Mouse (Mus musculus) cerebellum, adult 11-12 months (tissue): ENCODE measurements at regions not wholly inside any gene's neighbourhood (a gene's known extent, or its start where the extent isn't known, plus 50 kb on each side); places are given as distances from the start of the nearest gene placed in this dataset.

Experiments used
- DNase-seq: peaks from one replicate; pipeline ENCODE4 v3.0.0; 2022

DNA sequence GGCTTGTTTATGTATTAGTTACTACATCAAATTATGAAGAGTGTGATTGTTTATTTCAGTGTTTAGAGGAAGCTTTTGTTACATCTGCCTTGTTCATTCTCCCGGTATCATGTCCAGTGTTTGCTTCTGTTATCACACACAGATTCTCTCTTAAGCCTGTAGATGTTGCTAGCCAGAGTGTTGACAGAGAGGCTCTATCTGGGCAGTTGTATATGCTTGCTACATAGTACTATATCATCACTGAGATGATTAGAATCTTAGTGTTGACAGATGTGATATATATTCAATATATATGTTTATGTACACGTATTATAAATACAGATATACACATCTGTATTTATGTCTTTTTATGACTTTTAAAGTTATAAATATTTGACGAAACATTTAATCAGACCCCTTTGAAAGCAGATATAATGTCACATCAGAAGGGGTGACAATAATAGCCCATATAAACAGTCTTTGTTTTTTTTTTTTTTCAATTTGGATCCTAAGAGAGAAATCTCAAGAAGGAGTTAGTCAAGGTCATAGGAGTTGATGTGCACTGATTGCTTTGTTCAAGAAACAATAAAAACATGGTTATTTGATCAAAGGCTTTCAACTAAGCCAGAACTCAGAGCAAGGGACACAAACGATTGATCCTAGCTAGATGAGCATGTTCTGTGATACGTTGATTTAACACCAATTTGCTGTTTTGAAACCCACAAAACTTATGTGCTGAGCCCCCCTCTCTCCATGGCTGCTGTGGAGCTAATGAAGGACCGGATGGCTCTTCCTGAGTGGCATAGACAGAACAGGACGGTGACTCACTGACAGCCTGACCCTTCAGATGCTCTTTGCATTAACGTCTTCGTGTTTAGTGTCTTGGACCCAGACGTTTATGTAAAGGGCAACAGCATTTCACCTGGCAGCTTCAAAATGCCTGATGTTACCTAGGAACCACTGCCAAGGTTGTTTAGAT, 352.8 kb upstream of the Arglu1 start:
- DNase-seq = no peak

DNA sequence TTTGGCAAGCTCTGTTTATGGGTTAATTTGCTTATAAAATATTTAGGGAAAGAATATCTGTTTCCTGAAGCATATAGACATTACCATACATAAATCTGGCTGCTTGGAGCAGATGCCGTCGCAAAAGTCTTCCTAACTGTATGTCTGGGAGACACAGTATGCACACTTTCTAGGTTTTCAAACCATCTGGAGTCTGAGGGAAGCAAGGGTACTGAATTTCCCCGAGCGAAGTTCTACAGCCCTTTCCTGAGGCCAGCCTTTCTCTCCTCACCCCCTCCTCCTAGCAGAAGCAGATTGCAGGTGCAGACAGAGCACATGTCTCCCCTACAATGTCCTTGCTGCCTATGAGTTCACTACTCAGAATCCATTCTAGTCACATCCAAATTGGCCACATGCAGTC, 338.8 kb upstream of the Arglu1 start:
- DNase-seq = no peak

DNA sequence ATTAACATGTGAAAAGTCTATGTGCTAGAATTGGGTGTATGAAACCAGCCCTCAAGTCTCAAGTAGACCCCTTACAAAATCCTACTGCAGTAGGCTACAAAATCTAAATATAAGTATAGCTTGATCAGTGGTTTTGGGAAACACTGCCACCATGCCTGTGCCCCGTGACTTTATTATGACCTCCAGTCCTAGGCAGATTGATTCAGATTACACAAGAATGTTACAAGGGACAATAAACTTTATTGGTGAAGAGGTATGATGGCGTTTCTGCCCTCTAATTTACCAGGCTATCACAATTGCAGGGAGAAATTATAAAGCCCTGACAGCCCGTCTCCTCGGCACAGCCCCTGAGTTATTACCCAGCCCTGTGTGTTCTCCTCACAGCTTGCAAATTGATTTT, 337.4 kb upstream of the Arglu1 start:
- no peak for DNase-seq

DNA sequence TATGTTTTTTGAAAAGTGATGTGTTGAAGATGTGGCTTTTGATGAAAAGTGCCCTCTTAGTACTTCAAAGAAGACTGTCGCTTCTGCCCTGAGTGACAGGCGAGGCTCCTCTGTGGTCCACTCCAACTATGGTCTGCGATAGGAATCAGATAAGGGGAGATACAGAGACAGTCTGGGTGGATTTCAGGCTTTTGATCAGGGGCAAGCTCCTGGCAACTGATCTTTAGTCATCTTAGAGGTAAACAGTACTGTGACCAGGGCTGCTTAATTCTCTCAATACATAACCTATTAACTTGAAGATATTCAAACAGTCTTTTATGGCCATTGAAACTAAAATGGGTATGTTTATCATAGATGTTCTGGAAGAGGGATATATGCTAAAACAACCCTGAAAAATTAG, 335.6 kb upstream of the Arglu1 start:
- no peak for DNase-seq

DNA sequence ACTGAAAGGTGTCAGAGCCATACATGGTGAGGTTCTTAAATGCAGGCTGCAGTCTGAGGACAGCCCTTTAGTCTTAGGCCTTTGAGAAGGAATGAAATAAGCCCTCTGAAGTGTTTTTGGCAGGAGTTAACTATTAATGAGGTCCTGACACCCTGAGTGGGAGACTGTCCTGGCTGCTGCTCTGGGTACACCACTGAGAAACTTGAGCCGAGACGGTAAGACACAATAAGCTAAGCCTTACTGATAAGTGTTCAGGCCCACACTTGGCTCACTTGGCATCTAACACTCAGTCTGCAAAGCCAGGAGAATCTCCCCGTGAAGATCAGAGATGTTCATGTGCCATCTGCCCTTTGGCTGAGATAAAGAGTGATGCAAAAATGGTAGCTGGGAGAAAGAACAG, 335.1 kb upstream of the Arglu1 start:
- DNase-seq = no peak

DNA sequence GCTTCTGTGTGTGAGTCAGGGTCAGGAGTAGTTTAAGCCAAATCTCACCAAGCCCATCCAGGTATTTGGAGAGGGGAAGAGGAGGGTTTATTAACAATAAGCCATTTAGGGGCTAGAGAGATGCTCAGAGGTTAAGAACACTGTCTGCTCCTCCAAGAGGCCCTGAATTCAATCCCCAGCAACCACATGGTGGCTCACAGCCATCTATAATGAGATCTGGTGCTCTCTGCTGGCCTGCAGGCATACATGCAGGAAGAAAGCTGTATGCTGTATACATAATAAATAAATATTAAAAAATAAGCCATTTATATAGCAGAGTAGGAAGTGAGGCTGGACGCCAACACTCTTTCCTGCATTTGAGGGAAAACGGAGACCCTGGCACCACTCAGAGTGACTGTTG, 330.4 kb upstream of the Arglu1 start:
- no peak for DNase-seq

DNA sequence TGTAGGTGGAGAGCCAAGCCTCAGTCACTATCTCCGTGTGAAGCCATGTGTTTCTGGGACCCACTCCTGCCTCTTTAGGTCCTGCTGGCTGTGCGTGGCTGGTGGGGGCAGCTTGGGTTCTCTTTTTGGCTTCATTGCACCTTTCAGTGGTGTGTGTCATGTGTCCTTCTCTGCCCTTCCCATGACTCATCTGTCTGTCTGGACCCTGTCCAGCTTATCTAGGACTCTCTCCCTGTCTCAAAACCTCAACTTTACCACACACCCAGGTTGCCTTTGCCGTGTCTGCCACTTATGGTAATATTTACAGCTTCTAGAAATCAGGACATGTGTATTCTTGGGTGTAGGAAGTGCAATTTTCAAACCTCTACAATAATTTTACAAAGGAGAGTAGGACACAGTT, 329.9 kb upstream of the Arglu1 start:
- no peak for DNase-seq

DNA sequence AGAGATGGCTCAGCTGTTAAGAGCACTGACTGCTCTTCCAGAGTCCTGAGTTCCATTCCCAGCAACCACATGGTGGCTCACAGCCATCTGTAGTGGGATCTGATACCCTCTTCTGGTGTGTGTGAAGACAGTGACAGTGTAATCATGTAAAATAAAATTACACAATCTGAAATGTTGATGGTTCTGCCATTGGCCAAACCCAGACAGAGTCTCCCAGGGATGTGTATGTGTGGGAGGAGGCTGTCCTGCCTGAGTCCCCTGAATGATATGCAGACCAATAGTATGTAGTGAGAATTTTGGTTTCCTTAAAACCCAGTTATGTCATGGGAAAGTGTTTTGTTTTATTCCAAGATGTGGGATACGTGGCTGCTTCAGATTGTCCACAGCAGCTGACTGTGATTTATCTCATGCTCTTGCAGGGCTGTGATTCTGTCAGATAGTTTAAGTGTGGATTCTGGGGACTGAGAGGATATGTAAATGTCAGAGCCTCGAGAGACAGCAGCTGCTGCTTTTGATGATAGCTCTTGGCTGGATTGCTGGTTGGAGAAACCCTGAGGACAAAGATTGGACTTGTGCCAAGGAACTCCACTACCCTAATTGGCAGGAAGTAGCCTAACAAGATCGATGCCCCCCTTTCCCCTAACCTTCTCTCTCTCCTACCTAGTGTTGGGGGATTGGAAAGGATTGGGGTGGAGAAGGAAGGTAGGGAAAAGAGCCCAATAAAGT, 321.6 kb upstream of the Arglu1 start:
- no peak for DNase-seq

DNA sequence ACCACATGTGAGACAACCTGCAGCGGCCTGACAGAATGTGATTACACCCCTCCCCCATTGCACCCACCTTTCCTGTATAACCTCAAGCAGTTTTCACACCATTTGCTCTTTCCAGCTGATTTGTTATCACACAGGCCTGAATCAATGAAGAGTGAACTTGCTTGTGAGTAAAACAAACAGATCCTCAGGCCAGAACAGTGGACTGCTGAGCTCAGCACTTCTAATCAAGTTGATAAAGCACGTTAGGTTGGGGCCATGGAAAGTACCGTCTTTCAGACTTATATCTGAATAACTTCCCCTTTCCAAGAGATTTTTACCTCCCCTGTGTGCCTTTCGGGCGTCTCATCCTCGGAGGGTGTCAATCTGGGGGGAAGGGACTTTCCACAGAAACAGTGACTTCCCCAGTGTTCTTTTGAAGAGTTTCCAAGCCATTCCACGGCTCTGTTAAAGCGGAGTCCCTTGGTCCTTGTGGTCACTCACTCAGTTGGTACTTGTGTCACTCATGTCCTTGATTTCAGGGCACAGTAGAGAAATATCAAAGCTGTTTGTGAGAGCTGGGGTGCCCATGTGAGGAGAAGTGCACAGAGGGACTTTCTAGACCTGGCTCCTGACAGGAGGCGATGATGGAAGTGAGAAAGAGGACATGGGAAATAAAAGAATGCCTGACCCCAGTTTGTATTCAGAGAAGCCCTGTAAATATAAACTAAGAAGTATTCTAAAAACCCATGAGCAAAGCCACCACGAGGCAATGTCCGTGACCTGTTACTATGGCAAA, 317.9 kb upstream of the Arglu1 start:
- no peak for DNase-seq

DNA sequence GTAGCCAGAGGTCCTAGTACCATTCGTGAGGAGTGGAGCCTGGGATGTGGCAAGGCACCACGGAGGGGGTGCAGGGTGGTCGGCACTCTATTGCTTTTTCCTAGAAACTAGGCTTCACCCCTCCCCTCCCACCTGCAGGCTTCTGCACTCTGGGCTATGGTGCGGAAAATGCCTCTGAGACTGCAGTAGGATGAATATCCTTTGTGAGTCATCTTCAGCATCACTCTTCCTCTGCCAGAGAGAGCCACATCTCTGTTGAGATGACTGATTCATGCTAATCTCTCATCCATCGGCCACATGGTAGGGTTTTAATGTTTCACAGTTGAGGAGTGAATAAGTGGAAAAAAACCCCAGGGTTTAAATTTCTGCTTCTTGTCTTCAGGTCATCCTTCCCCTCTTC, 309.6 kb upstream of the Arglu1 start:
- no peak for DNase-seq

DNA sequence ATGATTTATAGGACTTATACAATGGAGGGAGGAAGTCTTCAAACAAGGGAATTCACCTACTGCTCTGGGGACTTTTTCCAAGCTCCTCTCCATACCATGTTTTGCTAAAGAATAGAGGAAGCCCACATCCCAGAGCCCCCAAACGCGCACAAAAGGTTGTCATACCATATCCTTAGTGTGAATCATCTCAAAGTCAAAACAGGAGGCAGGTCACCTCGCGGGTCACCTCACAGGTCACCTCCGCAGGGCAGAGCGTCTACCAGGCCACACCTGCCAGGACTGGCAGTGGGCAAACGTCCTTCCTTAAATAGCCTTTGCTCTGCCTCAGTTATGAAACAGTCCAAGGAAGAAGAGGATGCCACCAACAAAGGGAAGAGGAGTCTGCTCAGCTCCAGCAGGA, 307.3 kb upstream of the Arglu1 start:
- no peak for DNase-seq

DNA sequence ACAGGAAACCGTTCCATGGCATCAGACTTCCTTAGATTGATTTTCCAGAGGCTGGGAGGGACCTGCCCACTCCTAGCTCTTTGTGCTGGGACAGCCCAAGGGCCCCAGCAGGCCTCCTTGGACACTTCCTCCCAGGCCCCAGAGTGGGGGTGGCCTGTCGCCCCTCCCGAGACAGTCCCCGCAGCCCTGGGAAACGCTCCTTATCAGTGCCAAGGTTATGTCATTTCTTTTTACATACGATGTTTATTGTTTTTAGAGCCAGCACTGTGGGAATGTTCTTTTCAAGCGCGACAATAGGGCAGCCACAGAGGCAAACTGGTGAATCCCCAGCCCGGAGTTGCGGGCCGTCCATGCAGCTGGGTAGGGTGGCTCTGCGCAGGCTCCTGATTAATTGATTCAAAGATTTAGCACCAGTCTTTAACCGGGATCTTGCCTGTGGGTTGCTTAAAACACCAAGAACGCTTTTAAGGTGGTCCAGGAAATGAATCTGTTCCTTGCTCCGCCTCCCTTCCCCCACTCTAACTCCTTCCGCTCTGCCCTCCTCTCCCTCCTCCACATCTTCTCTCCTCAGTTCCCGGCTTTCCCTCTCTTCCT, 304.4 kb upstream of the Arglu1 start:
- DNase-seq = no peak

DNA sequence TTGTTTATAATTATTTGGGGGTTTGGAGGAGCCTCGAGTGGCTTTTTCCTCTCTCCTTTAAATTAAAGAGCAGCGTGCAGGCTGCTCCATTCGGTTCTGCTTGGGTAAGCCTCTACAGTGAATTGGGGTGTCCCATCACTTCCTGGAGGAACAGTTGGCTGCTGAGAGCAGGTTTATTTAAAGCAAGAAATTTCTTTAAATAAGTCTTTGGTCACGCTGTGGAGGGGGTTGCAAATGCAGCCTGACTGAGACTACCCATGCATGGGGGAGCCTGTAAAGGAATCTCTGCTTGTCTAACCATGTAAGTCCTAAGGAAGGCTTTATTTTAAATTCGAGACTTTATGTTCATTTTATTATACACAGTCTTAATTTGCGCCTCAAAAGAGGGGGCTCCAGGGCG, 303.7 kb upstream of the Arglu1 start:
- no peak for DNase-seq

DNA sequence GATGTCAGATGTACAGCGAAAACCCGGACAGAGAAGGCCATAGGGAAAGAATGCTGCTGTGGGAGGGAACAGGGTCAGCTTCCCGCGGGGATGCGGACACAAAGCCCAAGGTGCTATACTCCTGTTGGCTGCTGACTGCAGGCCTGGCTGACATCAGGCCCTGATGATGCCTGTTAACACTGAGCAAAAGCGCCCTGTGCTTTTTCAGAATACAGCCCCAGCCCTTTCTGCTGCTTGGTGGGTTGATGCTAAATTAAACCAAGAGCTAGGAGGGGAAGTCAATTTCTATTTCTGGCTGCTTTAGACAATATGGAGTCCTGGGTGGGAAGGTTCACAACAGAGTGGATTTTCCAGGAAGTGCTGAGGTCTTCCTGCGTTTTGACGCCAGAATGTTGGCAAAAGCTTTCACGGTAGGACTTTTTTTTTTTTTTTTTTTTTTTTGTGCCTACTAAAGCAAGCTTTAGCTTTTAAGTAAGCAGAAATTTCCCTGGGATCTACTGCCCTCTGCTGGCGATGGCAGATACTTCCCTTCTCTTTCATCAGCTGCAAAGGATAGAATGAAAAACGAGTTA, 302.2 kb upstream of the Arglu1 start:
- DNase-seq = peak; percentile 28

DNA sequence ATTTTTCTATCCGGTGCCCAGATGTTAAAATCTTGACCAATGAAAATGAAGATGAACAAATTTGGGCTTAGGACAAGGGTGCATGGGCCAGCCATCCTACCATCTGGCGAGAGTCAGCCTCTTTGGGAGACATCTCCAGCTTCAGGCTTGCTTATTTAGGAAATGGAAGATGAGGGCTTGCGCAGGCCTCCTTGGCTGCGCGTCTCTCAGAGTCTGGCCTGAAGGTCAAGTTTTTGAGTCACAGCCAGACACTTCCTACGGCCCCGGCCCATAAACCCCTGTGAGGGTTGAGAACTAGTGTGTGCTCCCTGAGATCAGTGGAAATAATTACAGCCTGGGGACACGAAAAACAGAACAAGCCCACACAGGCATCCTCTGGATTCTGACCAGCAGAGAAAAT, 300.7 kb upstream of the Arglu1 start:
- DNase-seq = no peak

DNA sequence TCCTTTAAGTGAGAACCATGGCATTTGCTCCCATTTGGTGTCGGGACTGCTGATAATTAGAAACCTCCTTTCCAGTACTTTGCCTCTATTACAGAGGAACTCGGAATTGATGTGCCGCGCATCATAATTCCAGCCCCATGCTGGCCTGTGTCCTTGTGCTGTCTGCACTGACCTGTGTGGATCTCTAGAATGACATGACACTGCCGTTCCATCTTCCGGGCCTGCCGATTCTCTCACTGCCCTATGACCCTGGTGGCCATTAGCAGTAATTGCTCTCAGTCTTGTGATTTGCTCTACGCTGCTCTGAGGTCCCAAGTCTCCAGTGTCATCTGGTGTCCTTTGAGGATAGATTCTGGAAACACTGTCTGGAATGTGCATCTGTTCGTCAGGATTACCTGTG, 295.7 kb upstream of the Arglu1 start:
- DNase-seq = no peak

DNA sequence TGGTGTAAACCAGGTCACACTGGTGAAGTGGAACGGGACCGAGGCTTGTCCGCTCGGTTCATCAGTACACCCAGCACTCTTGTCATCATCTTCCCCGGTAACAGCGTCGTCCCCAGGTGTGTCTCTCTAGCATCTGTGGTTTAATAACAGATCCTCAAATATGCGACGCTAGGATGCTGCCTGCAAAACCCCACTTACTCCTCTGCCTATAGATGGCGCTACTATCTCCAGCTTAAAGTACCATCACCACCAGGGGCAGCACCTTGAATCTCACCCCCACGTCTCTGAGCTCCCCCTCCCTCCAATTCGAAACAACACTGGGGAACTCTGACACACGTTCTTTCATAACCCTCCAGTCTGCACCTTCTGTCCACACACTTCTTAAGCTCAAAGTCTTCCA, 295.1 kb upstream of the Arglu1 start:
- DNase-seq = no peak

DNA sequence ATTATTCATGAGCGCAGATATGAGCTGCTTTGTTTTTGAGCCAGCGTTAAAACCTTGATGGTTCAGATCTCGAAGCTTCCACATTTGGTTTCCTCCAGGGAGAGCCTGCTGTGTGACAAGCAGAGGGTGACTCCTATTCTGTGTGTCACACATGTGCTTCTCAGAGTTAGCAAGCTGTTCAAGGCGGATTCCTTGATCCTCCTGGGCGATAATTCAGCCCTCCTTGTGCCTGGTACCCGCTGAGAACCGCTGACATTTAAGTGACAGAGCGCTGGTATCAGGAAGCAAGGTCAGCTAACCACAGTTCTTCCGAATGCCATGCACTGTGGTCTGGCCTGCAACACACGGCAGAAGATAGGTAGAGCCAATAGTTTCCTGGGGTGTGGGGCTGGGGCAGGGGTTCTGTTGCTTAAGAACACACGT, 294.5 kb upstream of the Arglu1 start:
- no peak for DNase-seq

DNA sequence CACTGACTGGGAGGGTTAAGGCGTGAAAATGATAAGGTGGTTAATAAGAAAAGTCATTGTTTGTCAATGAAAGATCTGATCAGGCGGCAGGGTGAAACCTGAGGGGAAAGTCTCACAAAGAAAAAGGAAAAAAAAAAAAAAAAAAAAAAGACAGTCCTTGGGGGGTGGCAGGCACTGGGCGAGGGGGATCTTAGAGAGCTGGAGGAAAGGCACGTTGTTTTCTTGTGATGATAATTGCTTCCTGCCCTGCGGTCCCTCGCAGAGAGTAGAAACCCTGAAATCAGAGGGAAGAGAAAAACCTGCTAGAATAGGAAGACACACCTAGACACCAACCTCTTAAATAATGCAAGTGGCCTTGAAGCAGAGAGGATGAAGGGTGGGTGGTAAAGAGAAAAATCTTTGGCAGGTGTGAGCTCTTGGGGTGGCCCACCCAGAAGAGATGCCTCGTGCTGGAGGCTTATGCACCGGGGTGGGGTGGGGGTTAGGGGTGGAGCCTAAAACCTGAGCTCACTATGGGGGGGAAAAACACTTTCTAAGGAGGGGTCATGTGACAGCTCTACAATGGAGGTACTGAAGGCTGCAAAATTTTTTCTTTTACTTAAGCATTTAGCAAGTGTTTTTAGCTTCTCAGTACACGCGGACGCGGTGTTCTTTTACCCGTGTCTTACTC, 294.0 kb upstream of the Arglu1 start:
- DNase-seq = no peak

DNA sequence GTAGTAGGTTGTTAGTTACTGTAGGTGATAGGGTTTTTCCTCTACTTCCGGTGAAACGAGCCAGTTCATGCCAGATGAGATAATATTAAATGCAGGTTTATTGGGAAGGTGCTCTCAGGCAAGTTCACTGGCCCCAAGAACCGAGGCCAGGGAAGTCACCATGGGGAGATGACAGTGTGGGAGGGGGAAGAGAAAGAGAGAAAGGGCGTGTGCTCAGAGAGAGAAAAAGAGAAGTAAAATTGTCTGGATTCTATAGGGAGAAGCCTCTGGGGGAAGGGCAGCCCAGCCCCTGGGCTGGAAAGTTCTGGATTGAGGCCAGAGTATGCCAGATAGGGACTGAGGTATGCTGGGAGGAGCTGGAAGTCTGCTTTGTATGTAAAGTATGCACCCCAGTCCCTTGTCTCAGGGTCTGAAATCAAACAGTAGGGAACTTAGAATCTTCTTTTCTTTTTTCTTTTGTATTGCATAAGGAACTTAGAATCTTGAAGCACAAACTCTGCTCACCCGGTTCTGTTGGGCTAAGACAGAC, 292.9 kb upstream of the Arglu1 start:
- no peak for DNase-seq

DNA sequence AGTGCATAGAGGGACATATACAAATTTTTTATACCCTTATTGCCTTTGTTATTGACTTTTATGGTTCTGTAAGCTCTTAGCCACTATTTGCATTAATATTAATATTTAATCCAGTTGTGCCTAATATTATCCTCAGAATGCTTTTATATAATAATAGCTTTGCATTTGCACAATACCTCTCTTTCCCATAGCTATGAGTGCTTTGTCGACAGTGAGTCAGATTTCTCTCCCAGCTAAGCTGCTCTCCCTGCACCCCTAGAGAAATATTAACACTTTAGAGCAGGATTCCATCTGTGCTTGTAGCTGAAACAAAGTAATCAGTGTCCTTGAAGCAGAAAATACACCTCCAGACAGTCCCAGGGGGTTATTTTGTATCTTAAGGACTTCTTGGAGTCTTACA, 288.6 kb upstream of the Arglu1 start:
- no peak for DNase-seq

DNA sequence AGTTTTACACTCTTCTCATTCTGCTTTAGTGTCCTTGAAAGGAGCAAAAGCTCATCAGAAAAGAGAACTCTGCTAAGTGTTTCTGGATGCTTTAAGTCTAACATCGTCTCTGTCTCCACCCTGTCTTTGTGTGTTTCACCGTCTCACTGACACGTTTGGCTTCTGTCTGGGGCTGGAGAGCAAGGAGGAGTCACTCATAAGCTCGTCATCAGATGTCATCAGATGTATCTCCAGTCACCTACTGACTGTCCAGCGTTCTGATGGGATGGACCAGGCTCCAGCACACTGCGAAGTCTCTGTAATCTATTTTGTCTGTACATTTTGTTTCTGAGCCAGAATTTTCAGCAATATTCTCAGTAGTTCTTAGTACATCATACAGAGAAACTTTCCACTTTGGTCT, 283.4 kb upstream of the Arglu1 start:
- no peak for DNase-seq
